Mouse (Mus musculus) spleen, postnatal 10 days (tissue): ENCODE measurements around the gene Gm8297.
"Not testable (repeated sequence)": the region's sequence is repeated elsewhere in the genome, so short reads cannot be mapped to it uniquely, and the experiment has no call there.

ENCODE experiments used
- DNase-seq, 2 experiments: peaks; one replicate each; pipeline ENCODE4 v3.0.0; 2021 to 2022; ENCODE audit warnings: low spot score in 2 of 2

The Gm8297 gene

DNA sequence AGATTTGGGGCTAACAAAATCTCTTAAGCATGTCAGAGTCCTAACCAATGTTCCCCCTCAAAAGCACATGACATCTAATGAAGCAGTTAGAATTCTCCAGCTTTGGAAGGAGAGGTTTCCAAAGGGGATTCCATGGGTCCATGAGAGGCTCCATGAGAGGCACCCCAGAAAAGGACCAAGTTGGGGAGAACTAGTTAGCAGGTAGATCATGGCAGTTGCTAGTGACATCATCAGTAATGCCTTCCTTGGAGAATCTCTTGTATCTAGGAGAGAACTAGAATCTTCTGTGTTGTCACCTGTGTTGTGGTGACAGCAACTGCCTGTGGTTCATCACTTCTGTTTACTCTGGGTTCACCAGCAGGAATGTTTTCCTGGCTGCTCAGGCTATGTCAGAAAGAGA is at the start of gene Gm8297:
TSS of gene Gm8297 (plus strand) at position 301 of the 400 bp plus-strand sequence.
- not testable (repeated sequence) for DNase-seq

DNA sequence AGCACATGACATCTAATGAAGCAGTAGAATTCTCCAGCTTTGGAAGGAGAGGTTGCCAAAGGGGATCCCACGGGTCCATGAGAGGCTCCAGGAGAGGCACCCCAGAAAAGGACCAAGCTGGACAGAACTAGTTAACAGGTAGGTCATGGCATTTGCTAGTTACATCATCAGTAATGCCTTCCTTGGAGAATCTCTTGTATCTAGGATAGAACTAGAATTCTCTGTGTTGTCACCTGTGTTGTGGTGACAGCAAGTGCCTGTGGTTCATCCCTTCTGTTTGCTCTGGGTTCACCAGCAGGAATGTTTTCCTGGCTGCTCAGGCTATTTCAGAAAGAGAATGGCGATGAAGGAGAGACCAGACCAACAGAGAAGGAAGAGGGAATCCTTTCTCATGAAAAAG is 31.9 kb downstream of the Gm8297 start, which contains the start of gene Gm3298:
TSS of gene Gm3298 (plus strand) at position 301 of the 400 bp plus-strand sequence.
- DNase-seq, result not testable (repeated sequence)
